Mouse (Mus musculus) midbrain, postnatal 0 days (tissue): ENCODE data around the gene Mrpl4. TPM values are rescaled to one million over a fixed set of nuclear protein-coding genes. Genes with fewer than 3 reads are reported as not detected.
A peak's percentile ranks its signal among the peaks of the same experiment; 100 is the strongest.
"Not testable (repeated sequence)": the region's sequence is repeated elsewhere in the genome, so short reads cannot be mapped to it uniquely, and the experiment has no call there.

ENCODE experiments used
- ATAC-seq: fragments of 200-750 bp; cut with Nextera tagmentation; 2 replicates; pipeline ENCODE4 v1.8.0; 2017; ENCODE audit warnings: moderate number of reproducible peaks, mild to moderate bottlenecking, moderate TSS enrichment, moderate library complexity; ENCODE audit not compliant: low FRiP score
- DNase-seq: peaks from one replicate; pipeline ENCODE4 v3.0.0-alpha.2; 2015; ENCODE audit warnings: low spot score
- H3K27ac ChIP-seq: fragments of 300-500 bp; sonication (generic); 2 replicates; pipeline ENCODE4 v1.5.1; 2014; ENCODE audit warnings: low read depth, mild to moderate bottlenecking, low read length, mixed read lengths
- H3K27me3 ChIP-seq: fragments of 300-500 bp; sonication (generic); 2 replicates; pipeline ENCODE4 v1.6.1; 2014; ENCODE audit warnings: low read length, control low read depth, mixed read lengths; ENCODE audit not compliant: insufficient read depth
- H3K36me3 ChIP-seq: fragments of 300-500 bp; sonication (generic); 2 replicates; pipeline ENCODE4 v1.6.1; 2014; ENCODE audit warnings: low read length, control low read depth, mixed read lengths; ENCODE audit not compliant: insufficient read depth
- H3K4me1 ChIP-seq: fragments of 300-500 bp; sonication (generic); 2 replicates; pipeline ENCODE4 v1.6.1; 2014; ENCODE audit warnings: mild to moderate bottlenecking, control low read depth, antibody characterized with exemption, low read length, mixed read lengths; ENCODE audit not compliant: insufficient read depth
- H3K4me2 ChIP-seq: fragments of 300-500 bp; sonication (generic); 2 replicates; pipeline ENCODE4 v1.6.1; 2014; ENCODE audit warnings: low read depth, mild to moderate bottlenecking, low read length, mixed read lengths; ENCODE audit not compliant: poor library complexity, severe bottlenecking
- H3K4me3 ChIP-seq: fragments of 300-500 bp; sonication (generic); 2 replicates; pipeline ENCODE4 v1.5.1; 2014; ENCODE audit warnings: low read depth, mild to moderate bottlenecking, low read length, moderate library complexity
- H3K9ac ChIP-seq: fragments of 300-500 bp; sonication (generic); replicated peaks from 2 replicates; pipeline ENCODE4 v1.6.1; 2014; ENCODE audit warnings: mild to moderate bottlenecking, low read length, moderate library complexity, mixed read lengths; ENCODE audit not compliant: poor library complexity, severe bottlenecking
- H3K9me3 ChIP-seq: fragments of 300-500 bp; sonication (generic); 2 replicates; pipeline ENCODE4 v1.6.1; 2016; ENCODE audit warnings: low read length, control low read depth
- CTCF ChIP-seq: IDR thresholded peaks from 2 replicates; pipeline ENCODE4 v1.5.1; 2016; ENCODE audit warnings: antibody characterized with exemption, mild to moderate bottlenecking
- WGBS: fragments of 180-500 bp; shearing (Covaris S2); extraction: QIAGEN DNeasy Blood & Tissue Kit; methylation state at CpG from one replicate; pipeline ENCODE4 v1.1.7; 2014; 5-methylcytosine and 5-hydroxymethylcytosine counted together
- polyA plus RNA-seq: library from polyadenylated mRNA; unstranded; fragments of >200 nt; fragmentation: Nextera tagmentation; extraction: Ambion mirVana; gene quantifications from 2 replicates; pipeline ENCODE4 v1.2.1, GENCODE M21; 2015
- total RNA-seq: library from RNA; depleted of rRNA; stranded (reverse); fragments of >200 nt; gene quantifications from 2 replicates; pipeline ENCODE4 v1.2.3, GENCODE M21; 2014

Mrpl4 gene
- total and polyA plus RNA-seq, 2 experiments from 2014 or later, result 62.9 to 105 TPM

- Histone ChIP-seq H3K27ac (no peak overlapping the region), H3K4me2 (no peak overlapping the region), H3K4me1 (no peaks in the 10 kb centered on the region), H3K36me3 (no peaks in the 10 kb centered on the region), H3K27me3 (no peaks in the 10 kb centered on the region), H3K9me3 (no peaks in the 10 kb centered on the region), H3K4me3 (no peak overlapping the region), H3K9ac (no peak overlapping the region)
- WGBS, result 94% methylated on average over 4 of the region's 4 CpGs
- ATAC-seq, result no peak
- TF ChIP-seq CTCF, result no peak
- DNase-seq, result no peak
These were observed 11.0 kb upstream of the Mrpl4 start for GRCm38 (mm10) chr9:20991587-20991986.

DNA sequence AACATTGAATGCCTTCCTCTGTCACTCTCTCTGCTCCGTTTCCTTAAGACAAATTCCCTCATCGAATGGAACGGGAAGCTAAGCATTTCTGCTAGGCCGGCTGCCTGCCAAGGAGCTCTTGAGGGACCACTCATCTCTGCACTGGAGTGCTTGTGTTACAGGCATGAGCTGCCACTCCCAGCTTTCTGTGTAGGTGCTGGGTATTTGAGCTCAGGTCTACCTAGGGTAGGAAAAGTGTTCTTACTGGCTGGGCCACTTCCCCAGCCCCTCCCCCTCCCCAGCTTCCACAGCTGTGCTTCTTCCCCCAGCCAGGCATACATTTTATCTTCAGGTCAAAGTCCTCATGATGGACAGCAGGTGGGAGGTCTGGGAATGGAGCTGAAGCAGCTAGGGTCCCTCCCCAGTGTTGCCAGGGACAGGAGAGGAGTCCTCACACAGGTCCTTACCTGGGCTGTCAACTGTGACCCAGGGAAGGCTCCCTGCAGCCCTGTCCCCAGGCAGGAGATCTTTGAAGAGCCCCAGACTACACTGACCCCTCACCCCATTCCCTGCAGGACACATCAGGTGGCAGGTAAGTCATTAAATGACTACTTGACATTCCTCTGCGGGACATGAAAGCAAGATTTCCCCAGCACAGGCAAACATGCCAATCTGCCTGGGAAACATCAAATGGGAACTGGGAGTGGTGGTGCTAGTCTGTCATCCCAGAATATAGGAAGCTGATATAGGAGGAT is 9.2 kb upstream of the Mrpl4 start:
- Histone ChIP-seq H3K4me3 (no peak overlapping the region), H3K27ac (no peak overlapping the region), H3K9ac (no peak overlapping the region), H3K27me3 (no peaks in the 10 kb centered on the region), H3K4me1 (no peaks in the 10 kb centered on the region), H3K36me3 (no peaks in the 10 kb centered on the region), H3K4me2 (no peak overlapping the region), H3K9me3 (no peaks in the 10 kb centered on the region)
- ATAC-seq (no peak), DNase-seq (no peak)
- TF ChIP-seq CTCF, result no peak
- 66% methylated on average over 5 of the region's 5 CpGs for WGBS

- H3K27ac ChIP-seq, result no peak overlapping the region
- DNase-seq (no peak), ATAC-seq (no peak)
- H3K9ac ChIP-seq, result no peak overlapping the region
- no peaks in the 10 kb centered on the region for H3K27me3 ChIP-seq
- no peaks in the 10 kb centered on the region for H3K9me3 ChIP-seq
- no peak for TF ChIP-seq CTCF
- H3K4me3 ChIP-seq, result no peak overlapping the region
- H3K36me3 ChIP-seq, result no peaks in the 10 kb centered on the region
- 74% methylated on average over 3 of the region's 3 CpGs for whole genome bisulfite sequencing
- no peak overlapping the region for H3K4me2 ChIP-seq
- no peaks in the 10 kb centered on the region for H3K4me1 ChIP-seq
These were observed 7.5 kb upstream of the Mrpl4 start for GRCm38 (mm10) chr9:20995069-20995468.

GRCm38 (mm10) chr9:20997065-20997464 is 5.5 kb upstream of the Mrpl4 start:
- Histone ChIP-seq H3K36me3 (no peaks in the 10 kb centered on the region), H3K9me3 (no peaks in the 10 kb centered on the region), H3K4me3 (no peak overlapping the region), H3K27ac (no peak overlapping the region), H3K4me1 (no peaks in the 10 kb centered on the region), H3K27me3 (no peaks in the 10 kb centered on the region), H3K4me2 (no peak overlapping the region), H3K9ac (no peak overlapping the region)
- WGBS, result 87% methylated on average over 8 of the region's 8 CpGs
- ATAC-seq (no peak), DNase-seq (no peak)
- TF ChIP-seq CTCF, result no peak

DNA sequence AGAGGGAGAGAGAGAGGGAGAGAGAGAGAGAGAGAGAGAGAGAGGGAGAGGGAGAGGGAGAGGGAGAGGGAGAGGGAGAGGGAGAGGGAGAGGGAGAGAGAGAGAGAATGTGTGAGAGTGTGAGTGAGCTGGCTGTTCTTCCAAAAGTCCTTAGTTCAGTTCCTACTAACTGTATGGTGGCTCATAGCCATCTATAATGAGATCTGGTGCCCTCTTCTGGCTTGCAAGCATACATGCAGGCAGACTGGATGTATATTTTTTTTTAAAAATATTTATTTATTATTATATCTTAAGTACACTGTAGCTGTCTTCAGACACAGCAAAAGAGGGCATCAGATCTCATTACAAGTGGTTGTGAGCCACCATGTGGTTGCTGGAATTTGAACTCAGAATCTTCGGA is 4.2 kb upstream of the Mrpl4 start:
- DNase-seq, H3K9me3 ChIP-seq: not testable (repeated sequence)

DNA sequence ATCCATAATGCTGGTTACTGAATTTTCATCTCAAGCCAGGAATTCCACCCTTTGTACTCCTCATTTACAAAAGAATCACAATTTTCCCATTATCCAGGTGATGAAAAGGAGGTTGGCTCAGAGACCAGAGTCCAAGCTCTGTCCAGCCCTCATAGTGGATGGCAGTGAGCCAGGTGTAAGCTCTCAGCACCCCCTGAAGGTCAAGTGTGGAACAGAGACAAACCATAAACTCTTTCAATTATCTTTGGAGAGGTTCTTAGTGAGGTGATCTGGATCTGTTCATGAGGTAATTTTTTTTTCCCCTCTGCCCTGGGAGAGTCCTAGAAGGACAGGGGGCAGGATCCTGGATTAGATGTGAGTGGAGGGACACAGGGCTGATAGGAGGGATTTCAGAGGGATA is 1.7 kb upstream of the Mrpl4 start:
- H3K4me3 ChIP-seq, result no peak overlapping the region
- no peaks in the 10 kb centered on the region for H3K4me1 ChIP-seq
- peak; percentile 52 for TF ChIP-seq CTCF
- H3K4me2 ChIP-seq, result no peak overlapping the region
- no peaks in the 10 kb centered on the region for H3K27me3 ChIP-seq
- H3K27ac ChIP-seq, result no peak overlapping the region
- ATAC-seq (no peak), DNase-seq (peak; percentile 28)
- H3K36me3 ChIP-seq, result peaks cover 7% of the 10 kb centered on the region
- H3K9ac ChIP-seq, result no peak overlapping the region
- H3K9me3 ChIP-seq, result no peaks in the 10 kb centered on the region

More for the DNA sequence above, 4.2 kb upstream of the Mrpl4 start:
- H3K27ac ChIP-seq, H3K27me3 ChIP-seq, H3K4me1 ChIP-seq, H3K36me3 ChIP-seq, ATAC-seq, H3K4me3 ChIP-seq, H3K4me2 ChIP-seq, H3K9ac ChIP-seq: not testable (repeated sequence)
- WGBS, result 81% methylated on average over 1 of the region's 1 CpGs
- peak; percentile 69 for TF ChIP-seq CTCF
